Mouse (Mus musculus) stomach, embryonic 15.5 days (tissue): ENCODE measurements around the gene Chchd3. TPM values are rescaled to one million over a fixed set of nuclear protein-coding genes. Genes with fewer than 3 reads are reported as not detected.
A peak's percentile ranks its signal among the peaks of the same experiment; 100 is the strongest.

Experiments used
- ATAC-seq: fragments of 200-750 bp; cut with Nextera tagmentation; 2 replicates; pipeline ENCODE4 v1.8.0; 2017; ENCODE audit warnings: low read depth, moderate number of reproducible peaks, moderate TSS enrichment; ENCODE audit not compliant: insufficient read depth, low FRiP score
- H3K27ac ChIP-seq: fragments of 300-500 bp; sonication (generic); 2 replicates; pipeline ENCODE4 v1.5.1; 2015; ENCODE audit warnings: mild to moderate bottlenecking, inconsistent platforms
- H3K27me3 ChIP-seq: fragments of 300-500 bp; sonication (generic); replicated peaks from 2 replicates; pipeline ENCODE4 v1.6.1; 2015; ENCODE audit warnings: inconsistent platforms
- H3K36me3 ChIP-seq: fragments of 300-500 bp; sonication (generic); 2 replicates; pipeline ENCODE4 v1.6.1; 2015; ENCODE audit warnings: inconsistent platforms
- H3K4me1 ChIP-seq: fragments of 300-500 bp; sonication (generic); 2 replicates; pipeline ENCODE4 v1.6.1; 2015; ENCODE audit warnings: inconsistent platforms
- H3K4me2 ChIP-seq: fragments of 300-500 bp; sonication (generic); 2 replicates; pipeline ENCODE4 v1.6.1; 2015; ENCODE audit warnings: mild to moderate bottlenecking, inconsistent platforms
- H3K4me3 ChIP-seq: fragments of 300-500 bp; sonication (generic); replicated peaks from 2 replicates; pipeline ENCODE4 v1.5.1; 2015; ENCODE audit warnings: inconsistent platforms
- H3K9ac ChIP-seq: fragments of 300-500 bp; sonication (generic); 2 replicates; pipeline ENCODE4 v1.6.1; 2015; ENCODE audit warnings: inconsistent platforms
- H3K9me3 ChIP-seq: fragments of 300-500 bp; sonication (generic); 2 replicates; pipeline ENCODE4 v1.6.1; 2016; ENCODE audit warnings: inconsistent platforms
- WGBS: fragments of 180-500 bp; shearing (Covaris S2); methylation state at CpG from one replicate; pipeline ENCODE4 v1.1.7; 2015; 5-methylcytosine and 5-hydroxymethylcytosine counted together
- polyA plus RNA-seq: library from polyadenylated mRNA; unstranded; fragments of >200 nt; fragmentation: Nextera tagmentation; extraction: Ambion mirVana; gene quantifications from 2 replicates; pipeline ENCODE4 v1.2.1, GENCODE M21; 2015

The Chchd3 gene
- polyA plus RNA-seq, 1 experiment from 2014 or later = 112 TPM

- H3K9me3 ChIP-seq = no peaks in the 10 kb centered on the region
- no peak overlapping the region for H3K27ac ChIP-seq
- H3K4me2 ChIP-seq = no peak overlapping the region
- no peak for ATAC-seq
- no peaks in the 10 kb centered on the region for H3K4me1 ChIP-seq
- H3K27me3 ChIP-seq = no peaks in the 10 kb centered on the region
- H3K36me3 ChIP-seq = no peaks in the 10 kb centered on the region
- H3K9ac ChIP-seq = no peak overlapping the region
- no peak overlapping the region for H3K4me3 ChIP-seq
- 83% methylated on average over 4 of the region's 4 CpGs for WGBS
These were observed 269.6 kb downstream of the Chchd3 start for GRCm38 (mm10) chr6:32790487-32790886.

- WGBS = 43% methylated on average over 1 of the region's 1 CpGs
- Histone ChIP-seq H3K36me3 (no peaks in the 10 kb centered on the region), H3K4me1 (no peaks in the 10 kb centered on the region), H3K9ac (no peak overlapping the region), H3K4me3 (no peak overlapping the region), H3K4me2 (no peak overlapping the region), H3K9me3 (no peaks in the 10 kb centered on the region), H3K27me3 (no peaks in the 10 kb centered on the region), H3K27ac (no peak overlapping the region)
- ATAC-seq = no peak
These were observed 272.7 kb downstream of the Chchd3 start for GRCm38 (mm10) chr6:32787399-32787798.

GRCm38 (mm10) chr6:32786196-32786595 is 273.9 kb downstream of the Chchd3 start:
- 91% methylated on average over 5 of the region's 5 CpGs for whole genome bisulfite sequencing
- Histone ChIP-seq H3K9ac (no peak overlapping the region), H3K4me3 (no peak overlapping the region), H3K27me3 (no peaks in the 10 kb centered on the region), H3K4me2 (no peak overlapping the region), H3K4me1 (no peaks in the 10 kb centered on the region), H3K36me3 (no peaks in the 10 kb centered on the region), H3K9me3 (no peaks in the 10 kb centered on the region), H3K27ac (no peak overlapping the region)
- no peak for ATAC-seq

GRCm38 (mm10) chr6:32783102-32783501 is 277.0 kb downstream of the Chchd3 start:
- ATAC-seq = no peak
- H3K9ac ChIP-seq = no peak overlapping the region
- 77% methylated on average over 4 of the region's 4 CpGs for WGBS

GRCm38 (mm10) chr6:32780602-32781001 is 279.5 kb downstream of the Chchd3 start:
- no peak for ATAC-seq
- Histone ChIP-seq H3K9ac (no peak overlapping the region), H3K4me1 (peaks cover 7% of the 10 kb centered on the region; the same call in 1 of the 2 replicates), H3K4me2 (peak overlapping the region; percentile 35; the same call in 1 of the 2 replicates), H3K27me3 (no peaks in the 10 kb centered on the region), H3K9me3 (no peaks in the 10 kb centered on the region), H3K36me3 (no peaks in the 10 kb centered on the region), H3K4me3 (no peak overlapping the region), H3K27ac (no peak overlapping the region)
- WGBS = 15% methylated on average over 11 of the region's 11 CpGs

More at GRCm38 (mm10) chr6:32783102-32783501, 277.0 kb downstream of the Chchd3 start:
- Histone ChIP-seq H3K36me3 (no peaks in the 10 kb centered on the region), H3K9me3 (no peaks in the 10 kb centered on the region), H3K4me3 (no peak overlapping the region), H3K4me2 (no peak overlapping the region), H3K27me3 (no peaks in the 10 kb centered on the region), H3K27ac (no peak overlapping the region), H3K4me1 (peaks cover 7% of the 10 kb centered on the region; the same call in 1 of the 2 replicates)

GRCm38 (mm10) chr6:32776384-32776783 is 283.7 kb downstream of the Chchd3 start:
- Histone ChIP-seq H3K9ac (no peak overlapping the region), H3K36me3 (no peaks in the 10 kb centered on the region), H3K4me1 (peaks cover 7% of the 10 kb centered on the region; the same call in 1 of the 2 replicates), H3K9me3 (no peaks in the 10 kb centered on the region), H3K27me3 (no peaks in the 10 kb centered on the region), H3K27ac (no peak overlapping the region), H3K4me2 (no peak overlapping the region), H3K4me3 (no peak overlapping the region)
- WGBS = 64% methylated on average over 11 of the region's 11 CpGs
- no peak for ATAC-seq

GRCm38 (mm10) chr6:32754524-32754923 is 305.5 kb downstream of the Chchd3 start:
- Histone ChIP-seq H3K27ac (no peak overlapping the region), H3K9ac (no peak overlapping the region), H3K27me3 (no peaks in the 10 kb centered on the region), H3K4me1 (no peaks in the 10 kb centered on the region), H3K4me3 (no peak overlapping the region), H3K4me2 (no peak overlapping the region), H3K9me3 (no peaks in the 10 kb centered on the region), H3K36me3 (no peaks in the 10 kb centered on the region)
- ATAC-seq = no peak
- WGBS = 75% methylated on average over 10 of the region's 10 CpGs

- H3K9ac ChIP-seq = no peak overlapping the region
- H3K27me3 ChIP-seq = no peaks in the 10 kb centered on the region
- no peak for ATAC-seq
- no peaks in the 10 kb centered on the region for H3K4me1 ChIP-seq
- no peak overlapping the region for H3K4me2 ChIP-seq
- no peaks in the 10 kb centered on the region for H3K36me3 ChIP-seq
- no peak overlapping the region for H3K27ac ChIP-seq
- WGBS = 90% methylated on average over 1 of the region's 1 CpGs
- H3K4me3 ChIP-seq = no peak overlapping the region
- H3K9me3 ChIP-seq = no peaks in the 10 kb centered on the region
These were observed 310.2 kb downstream of the Chchd3 start for GRCm38 (mm10) chr6:32749821-32750220.

- H3K36me3 ChIP-seq = no peaks in the 10 kb centered on the region
- H3K9ac ChIP-seq = no peak overlapping the region
- WGBS = 66% methylated on average over 6 of the region's 6 CpGs
- no peaks in the 10 kb centered on the region for H3K9me3 ChIP-seq
- ATAC-seq = no peak
- H3K27me3 ChIP-seq = no peaks in the 10 kb centered on the region
- no peaks in the 10 kb centered on the region for H3K4me1 ChIP-seq
- H3K4me3 ChIP-seq = no peak overlapping the region
- no peak overlapping the region for H3K4me2 ChIP-seq
- H3K27ac ChIP-seq = no peak overlapping the region
These were observed 311.3 kb downstream of the Chchd3 start for GRCm38 (mm10) chr6:32748777-32749176.

- Histone ChIP-seq H3K36me3 (no peaks in the 10 kb centered on the region), H3K27ac (no peak overlapping the region), H3K27me3 (no peaks in the 10 kb centered on the region), H3K9ac (no peak overlapping the region), H3K4me3 (no peak overlapping the region), H3K4me1 (no peaks in the 10 kb centered on the region), H3K4me2 (no peak overlapping the region), H3K9me3 (no peaks in the 10 kb centered on the region)
- 83% methylated on average over 2 of the region's 2 CpGs for WGBS
- no peak for ATAC-seq
These were observed 312.7 kb downstream of the Chchd3 start for GRCm38 (mm10) chr6:32747333-32747732.

Other genes starting within 250 kb of the Chchd3 start
- gene Exoc4, start 188.8 kb upstream of the Chchd3 start, polyA plus RNA-seq = 31.4 and 34.4 TPM in 2 replicates